Comparison of ENCODE assay signal across 8 mouse cellular contexts in the genomic region with DNA sequence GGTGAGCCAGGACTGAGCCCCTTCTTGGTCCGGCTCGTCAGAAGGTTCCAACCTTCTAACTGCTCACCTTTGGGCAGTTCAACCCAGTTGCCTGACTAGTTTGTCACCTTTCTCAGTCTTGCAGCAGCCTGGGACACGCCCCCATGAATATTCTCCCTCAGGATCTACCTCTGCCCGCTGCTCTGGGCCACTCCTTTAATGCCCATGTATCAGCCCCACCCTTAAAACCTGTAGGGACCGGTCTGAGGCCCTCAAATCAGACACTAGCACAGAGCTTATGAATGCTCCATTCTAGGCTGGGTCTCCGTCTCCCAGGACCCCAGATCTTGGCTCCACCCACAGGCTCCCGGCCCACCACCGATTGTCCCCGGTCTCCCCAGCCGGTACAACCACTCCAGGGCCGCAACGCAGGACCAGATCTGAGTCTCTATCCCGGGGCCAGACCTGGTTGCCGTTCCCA. TPM values are rescaled to one million over a fixed set of nuclear protein-coding genes. Genes with fewer than 3 reads are reported as not detected.
DNase-seq lines count a peak whose midpoint lies in the region; ATAC-seq lines count a peak whose summit lies in the region.

No protein-coding gene starts in this region.

- DNase-seq in heart, adult 9 months (ENCODE audit: low spot score in 2 of 2), result no peak
- DNase-seq in layer of hippocampus, adult 8-10 months (ENCODE audit: low spot score in 2 of 2), result no peak
- no peak for DNase-seq in adrenal gland, postnatal 25 days
- DNase-seq in cerebellum, adult 9-10 months, result no peak

- peaks cover 48% of the 10 kb centered on the region for H3K36me3 ChIP-seq in heart, embryonic 13.5 days
- H3K36me3 ChIP-seq in hindbrain, embryonic 16.5 days (ENCODE audit: control insufficient read depth, insufficient read depth, low read length), result peaks cover 32% of the 10 kb centered on the region
- H3K36me3 ChIP-seq in lung, embryonic 16.5 days (ENCODE audit: control insufficient read depth, insufficient read depth, low read length), result peaks cover 30% of the 10 kb centered on the region

- no peaks in the 10 kb centered on the region for H3K9me3 ChIP-seq in heart, embryonic 13.5 days
- H3K9me3 ChIP-seq in hindbrain, embryonic 16.5 days (ENCODE audit: control insufficient read depth, low read length), result no peaks in the 10 kb centered on the region
- no peaks in the 10 kb centered on the region for H3K9me3 ChIP-seq in lung, embryonic 16.5 days (ENCODE audit: control insufficient read depth, low read length)

- 10% methylated on average over 14 of the region's 14 CpGs for WGBS in heart, embryonic 13.5 days
- WGBS in hindbrain, embryonic 16.5 days, result 10% methylated on average over 14 of the region's 14 CpGs
- 10% methylated on average over 14 of the region's 14 CpGs for WGBS in lung, embryonic 16.5 days

- H3K9ac ChIP-seq in heart, embryonic 13.5 days, result peak overlapping the region; percentile 87
- peak overlapping the region; percentile 85 for H3K9ac ChIP-seq in hindbrain, embryonic 16.5 days (ENCODE audit: low read depth, low read length)
- H3K9ac ChIP-seq in lung, embryonic 16.5 days (ENCODE audit: low read length), result peak overlapping the region; percentile 74

- peaks cover 40% of the 10 kb centered on the region for H3K4me1 ChIP-seq in heart, embryonic 13.5 days
- H3K4me1 ChIP-seq in brown adipose tissue, adult 24 weeks (ENCODE audit: control insufficient read depth, insufficient read depth, insufficient read length, low read length), result peaks cover 16% of the 10 kb centered on the region
- peaks cover 44% of the 10 kb centered on the region for H3K4me1 ChIP-seq in hindbrain, embryonic 16.5 days (ENCODE audit: control insufficient read depth, insufficient read depth, low read depth, low read length)
- H3K4me1 ChIP-seq in lung, embryonic 16.5 days (replicated peaks; ENCODE audit: control insufficient read depth, insufficient read depth, low read length), result peaks cover 33% of the 10 kb centered on the region

- ATAC-seq in heart, embryonic 13.5 days (ENCODE audit: extremely low read depth, insufficient number of reproducible peaks, low FRiP score, low TSS enrichment), result 0 out of 2 replicates have a peak, but pooled peaks have one; percentile 10
- no peak for ATAC-seq in hindbrain, embryonic 16.5 days
- peak; percentile 39 for ATAC-seq in lung, embryonic 16.5 days (ENCODE audit: low read depth)

- H3K4me3 ChIP-seq in heart, embryonic 13.5 days, result peak overlapping the region; percentile 97
- peak overlapping the region; percentile 74 for H3K4me3 ChIP-seq in brown adipose tissue, adult 24 weeks (ENCODE audit: insufficient read depth, low read depth, low read length)
- H3K4me3 ChIP-seq in hindbrain, embryonic 16.5 days (ENCODE audit: low read length), result peak overlapping the region; percentile 79
- H3K4me3 ChIP-seq in lung, embryonic 16.5 days (ENCODE audit: low read length), result peak overlapping the region; percentile 64

- no peaks in the 10 kb centered on the region for H3K27me3 ChIP-seq in heart, embryonic 13.5 days (replicated peaks)
- no peaks in the 10 kb centered on the region for H3K27me3 ChIP-seq in hindbrain, embryonic 16.5 days (replicated peaks; ENCODE audit: control insufficient read depth, insufficient read depth, low read length)
- no peaks in the 10 kb centered on the region for H3K27me3 ChIP-seq in lung, embryonic 16.5 days (ENCODE audit: control insufficient read depth, insufficient read depth, low read depth, low read length)

- peak overlapping the region; percentile 43 for H3K27ac ChIP-seq in heart, embryonic 13.5 days (replicated peaks)
- no peak overlapping the region for H3K27ac ChIP-seq in brown adipose tissue, adult 24 weeks (replicated peaks; ENCODE audit: low read depth, low read length)
- H3K27ac ChIP-seq in hindbrain, embryonic 16.5 days (ENCODE audit: low read depth, low read length), result peak overlapping the region; percentile 70
- peak overlapping the region; percentile 53 for H3K27ac ChIP-seq in lung, embryonic 16.5 days (ENCODE audit: low read length)

- peak overlapping the region; percentile 78 for H3K4me2 ChIP-seq in heart, embryonic 13.5 days
- H3K4me2 ChIP-seq in hindbrain, embryonic 16.5 days (ENCODE audit: low read length), result peak overlapping the region; percentile 85
- H3K4me2 ChIP-seq in lung, embryonic 16.5 days (ENCODE audit: low read depth, low read length), result peak overlapping the region; percentile 89

RNA-seq across cellular contexts. Expression of gene Rpl18, which starts 0.6 kb away (rescaled TPM):
- 630 and 695 TPM in 2 replicates for polyA plus RNA-seq in heart, embryonic 13.5 days (2015; fragmentation: Nextera tagmentation; extraction: Ambion mirVana)
- polyA plus RNA-seq in brown adipose tissue, adult 24 weeks (2012; ENCODE audit: insufficient read depth, insufficient read length, missing spikeins), result 445 and 504 TPM in 2 replicates
- 508 and 537 TPM in 2 replicates for polyA plus RNA-seq in hindbrain, embryonic 16.5 days (2015; fragmentation: Nextera tagmentation; extraction: Ambion mirVana)
- polyA plus RNA-seq in lung, embryonic 16.5 days (2015; fragmentation: Nextera tagmentation; extraction: Ambion mirVana), result 984 and 1,005 TPM in 2 replicates
- 100 to 1,000 TPM; 385 to 434 (median 409) TPM for total RNA-seq in layer of hippocampus, adult 8-10 months (2022)
- 964 and 1,249 TPM in 2 replicates for total RNA-seq in adrenal gland, postnatal 25 days (2021)

RNA-seq across cellular contexts. Expression of gene Sphk2, which starts 3.1 kb away (rescaled TPM):
- 16.7 and 17.5 TPM in 2 replicates for polyA plus RNA-seq in heart, embryonic 13.5 days (2015; fragmentation: Nextera tagmentation; extraction: Ambion mirVana)
- polyA plus RNA-seq in brown adipose tissue, adult 24 weeks (2012; ENCODE audit: insufficient read depth, insufficient read length, missing spikeins), result 9.2 and 9.9 TPM in 2 replicates
- 23.9 and 28.3 TPM in 2 replicates for polyA plus RNA-seq in hindbrain, embryonic 16.5 days (2015; fragmentation: Nextera tagmentation; extraction: Ambion mirVana)
- polyA plus RNA-seq in lung, embryonic 16.5 days (2015; fragmentation: Nextera tagmentation; extraction: Ambion mirVana), result 28.9 TPM in 2 replicates
- total RNA-seq in layer of hippocampus, adult 8-10 months (2022), result 10 to 100 TPM; 28.1 to 36.7 (median 32.7) TPM
- total RNA-seq in adrenal gland, postnatal 25 days (2021), result 38.2 and 42.0 TPM in 2 replicates

RNA-seq across cellular contexts. Expression of gene Fam83e, which starts 6.4 kb away (rescaled TPM):
- 0.20 and 0.31 TPM in 2 replicates for polyA plus RNA-seq in heart, embryonic 13.5 days (2015; fragmentation: Nextera tagmentation; extraction: Ambion mirVana)
- not detected in 2 replicates for polyA plus RNA-seq in brown adipose tissue, adult 24 weeks (2012; ENCODE audit: insufficient read depth, insufficient read length, missing spikeins)
- 0.37 and 0.44 TPM in 2 replicates for polyA plus RNA-seq in hindbrain, embryonic 16.5 days (2015; fragmentation: Nextera tagmentation; extraction: Ambion mirVana)
- 2.0 and 2.1 TPM in 2 replicates for polyA plus RNA-seq in lung, embryonic 16.5 days (2015; fragmentation: Nextera tagmentation; extraction: Ambion mirVana)
- total RNA-seq in layer of hippocampus, adult 8-10 months (2022), result under 1 TPM in 3 of 4 experiments, not detected in 1; 0.18 to 0.41 (median 0.19) TPM
- 0.30 and 0.76 TPM in 2 replicates for total RNA-seq in adrenal gland, postnatal 25 days (2021)

RNA-seq across cellular contexts. Expression of gene Dbp, which starts 9.8 kb away (rescaled TPM):
- polyA plus RNA-seq in heart, embryonic 13.5 days (2015; fragmentation: Nextera tagmentation; extraction: Ambion mirVana), result 2.2 and 3.5 TPM in 2 replicates
- polyA plus RNA-seq in brown adipose tissue, adult 24 weeks (2012; ENCODE audit: insufficient read depth, insufficient read length, missing spikeins), result 23.3 and 31.5 TPM in 2 replicates
- 3.2 and 3.3 TPM in 2 replicates for polyA plus RNA-seq in hindbrain, embryonic 16.5 days (2015; fragmentation: Nextera tagmentation; extraction: Ambion mirVana)
- polyA plus RNA-seq in lung, embryonic 16.5 days (2015; fragmentation: Nextera tagmentation; extraction: Ambion mirVana), result 1.5 and 1.7 TPM in 2 replicates
- 100 to 1,000 TPM in 2 of 4 experiments, 10 to 100 TPM in 2; 76.7 to 136 (median 109) TPM for total RNA-seq in layer of hippocampus, adult 8-10 months (2022)
- 282 and 444 TPM in 2 replicates for total RNA-seq in adrenal gland, postnatal 25 days (2021)

RNA-seq across cellular contexts. Expression of gene Spaca4, which starts 11.0 kb away (rescaled TPM):
- polyA plus RNA-seq in heart, embryonic 13.5 days (2015; fragmentation: Nextera tagmentation; extraction: Ambion mirVana), result not detected in 2 replicates
- not detected in 2 replicates for polyA plus RNA-seq in brown adipose tissue, adult 24 weeks (2012; ENCODE audit: insufficient read depth, insufficient read length, missing spikeins)
- polyA plus RNA-seq in hindbrain, embryonic 16.5 days (2015; fragmentation: Nextera tagmentation; extraction: Ambion mirVana), result not detected in 2 replicates
- not detected in 2 replicates for polyA plus RNA-seq in lung, embryonic 16.5 days (2015; fragmentation: Nextera tagmentation; extraction: Ambion mirVana)
- not detected for total RNA-seq in layer of hippocampus, adult 8-10 months (2022)
- not detected in 2 replicates for total RNA-seq in adrenal gland, postnatal 25 days (2021)
